Mouse (Mus musculus): ENCODE results near the gene Tmem243. TPM values are rescaled to one million over a fixed set of nuclear protein-coding genes. Genes with fewer than 3 reads are reported as not detected.
A peak's percentile ranks its signal among the peaks of the same experiment; 100 is the strongest.

Tmem243 gene
- polyA plus RNA-seq, 1 experiment from 2014 or later: 17.2 TPM

DNA sequence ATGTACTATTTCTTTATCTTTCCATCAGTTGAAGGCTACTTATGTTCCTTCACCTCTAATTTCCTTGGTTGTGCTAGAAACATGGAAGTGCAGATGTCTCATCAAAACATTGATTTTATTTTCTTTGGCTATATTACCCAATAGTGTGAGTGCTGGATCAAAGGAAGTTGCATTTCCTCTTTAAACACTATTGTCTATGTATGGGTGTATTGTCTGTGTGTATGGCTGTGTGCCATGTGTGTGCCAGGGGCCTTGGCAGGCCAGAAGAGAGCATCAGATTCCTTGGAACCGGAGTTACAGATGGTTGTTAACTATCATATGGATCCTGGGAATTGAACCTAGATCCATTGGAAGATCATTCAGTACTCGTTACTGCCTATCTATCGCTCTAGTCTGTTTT, 29.1 kb upstream of the Tmem243 start:
- H3K27ac ChIP-seq (ENCODE audit: low read length): no peak overlapping the region
- no peak overlapping the region for H3K9ac ChIP-seq (replicated peaks; ENCODE audit: low read depth, low read length)
- 97% methylated on average over 3 of the region's 3 CpGs for WGBS
- no peak for ATAC-seq (ENCODE audit: insufficient number of reproducible peaks, insufficient read depth, low FRiP score, low read depth)
- no peaks in the 10 kb centered on the region for H3K27me3 ChIP-seq (ENCODE audit: control insufficient read depth, insufficient read depth, low read length)
- no peaks in the 10 kb centered on the region for H3K36me3 ChIP-seq (ENCODE audit: control insufficient read depth, insufficient read depth, low read length)
- no peaks in the 10 kb centered on the region for H3K9me3 ChIP-seq (ENCODE audit: control insufficient read depth, low read depth, low read length)
- no peaks in the 10 kb centered on the region for H3K4me1 ChIP-seq (ENCODE audit: control insufficient read depth, insufficient read depth, low read length)
- no peak overlapping the region for H3K4me2 ChIP-seq (replicated peaks; ENCODE audit: low read depth, low read length)
- H3K4me3 ChIP-seq (ENCODE audit: low read depth, low read length): no peak overlapping the region

DNA sequence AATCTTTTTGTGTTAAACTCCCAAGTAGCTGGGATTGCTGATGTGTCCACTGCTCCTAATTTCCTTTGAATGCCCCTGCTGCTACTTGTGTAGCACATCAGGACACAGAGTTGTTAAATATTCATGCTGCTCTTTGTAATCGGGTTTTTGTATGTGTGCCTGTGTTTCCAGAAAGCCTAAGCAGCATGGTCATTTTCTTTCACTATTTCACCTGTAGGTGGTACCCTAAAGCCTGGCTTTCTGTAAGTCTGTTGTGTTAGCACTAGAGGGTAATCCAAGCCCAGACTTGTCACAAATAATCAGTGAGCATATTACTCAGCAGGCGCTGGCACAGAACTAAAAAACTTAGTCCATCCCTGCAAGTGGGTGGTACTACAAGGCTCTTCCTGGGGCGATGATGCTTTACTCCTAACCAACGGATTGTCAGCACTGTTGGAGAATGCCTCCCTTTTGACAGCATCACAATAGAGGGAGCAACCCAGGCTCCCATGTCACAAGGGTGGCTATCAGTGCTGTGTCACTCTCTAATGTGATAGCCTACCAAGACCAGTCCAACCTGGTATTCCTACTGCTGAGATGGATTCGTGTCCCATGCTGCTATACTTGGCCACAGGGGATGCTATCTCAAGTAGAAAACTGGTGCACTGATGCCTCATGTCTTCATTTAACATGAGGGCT, 27.2 kb upstream of the Tmem243 start:
- H3K9me3 ChIP-seq (ENCODE audit: control insufficient read depth, low read depth, low read length): no peaks in the 10 kb centered on the region
- WGBS: 62% methylated on average over 5 of the region's 5 CpGs
- no peak overlapping the region for H3K9ac ChIP-seq (replicated peaks; ENCODE audit: low read depth, low read length)
- H3K4me1 ChIP-seq (ENCODE audit: control insufficient read depth, insufficient read depth, low read length): no peaks in the 10 kb centered on the region
- H3K27ac ChIP-seq (ENCODE audit: low read length): no peak overlapping the region
- H3K36me3 ChIP-seq (ENCODE audit: control insufficient read depth, insufficient read depth, low read length): no peaks in the 10 kb centered on the region
- no peak for ATAC-seq (ENCODE audit: insufficient number of reproducible peaks, insufficient read depth, low FRiP score, low read depth)
- no peak overlapping the region for H3K4me3 ChIP-seq (ENCODE audit: low read depth, low read length)
- no peaks in the 10 kb centered on the region for H3K27me3 ChIP-seq (ENCODE audit: control insufficient read depth, insufficient read depth, low read length)
- no peak overlapping the region for H3K4me2 ChIP-seq (replicated peaks; ENCODE audit: low read depth, low read length)

GRCm38 (mm10) chr5:9079773-9080501, 20.5 kb upstream of the Tmem243 start:
- Histone ChIP-seq H3K4me2 (replicated peaks; ENCODE audit: low read depth, low read length) (no peak overlapping the region), H3K9ac (replicated peaks; ENCODE audit: low read depth, low read length) (no peak overlapping the region), H3K9me3 (ENCODE audit: control insufficient read depth, low read depth, low read length) (peaks cover 6% of the 10 kb centered on the region; the same call in 1 of the 2 replicates), H3K27me3 (ENCODE audit: control insufficient read depth, insufficient read depth, low read length) (no peaks in the 10 kb centered on the region), H3K27ac (ENCODE audit: low read length) (no peak overlapping the region), H3K36me3 (ENCODE audit: control insufficient read depth, insufficient read depth, low read length) (no peaks in the 10 kb centered on the region), H3K4me1 (ENCODE audit: control insufficient read depth, insufficient read depth, low read length) (no peaks in the 10 kb centered on the region), H3K4me3 (ENCODE audit: low read depth, low read length) (no peak overlapping the region)
- ATAC-seq (ENCODE audit: insufficient number of reproducible peaks, insufficient read depth, low FRiP score, low read depth): no peak

DNA sequence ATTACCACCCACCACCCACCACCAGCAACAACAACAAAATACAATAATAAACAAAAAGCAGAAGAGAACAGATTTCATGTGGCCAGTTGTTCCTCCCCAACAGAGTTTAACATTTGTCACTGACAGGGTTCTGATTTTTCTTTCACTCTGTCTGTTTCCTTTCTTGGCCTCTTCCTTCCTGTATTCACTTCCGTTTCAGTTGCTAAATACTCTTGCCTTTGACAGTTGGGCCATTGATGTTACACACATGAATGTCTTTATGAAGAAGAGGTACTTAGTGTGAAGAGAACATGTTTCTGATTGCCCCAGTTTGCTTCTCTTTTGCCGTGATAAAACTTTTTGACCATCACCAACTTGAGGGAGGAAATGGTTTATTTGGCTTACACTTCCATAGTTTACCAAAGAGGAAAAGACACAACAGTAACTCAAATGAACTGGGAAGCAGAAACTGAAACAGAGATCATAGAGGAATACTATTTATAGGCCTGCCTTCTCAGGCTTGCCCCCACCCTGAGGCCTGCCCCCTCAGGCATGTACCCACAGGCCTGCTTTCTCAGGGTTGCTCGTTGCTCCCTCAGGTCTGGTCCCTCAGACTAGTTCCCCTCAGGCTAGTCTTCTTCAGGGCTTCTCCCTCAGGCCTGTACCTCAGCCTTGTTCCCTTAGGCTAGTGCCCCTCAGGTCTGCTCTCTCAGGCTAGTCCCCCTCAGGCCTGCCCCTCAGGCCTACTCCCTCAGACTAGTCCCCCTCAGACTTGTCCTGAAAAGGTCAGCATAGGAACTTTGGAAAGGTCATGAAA, 13.3 kb upstream of the Tmem243 start:
- Histone ChIP-seq H3K27me3 (ENCODE audit: control insufficient read depth, insufficient read depth, low read length) (no peaks in the 10 kb centered on the region), H3K4me1 (ENCODE audit: control insufficient read depth, insufficient read depth, low read length) (no peaks in the 10 kb centered on the region), H3K4me3 (ENCODE audit: low read depth, low read length) (no peak overlapping the region), H3K9ac (replicated peaks; ENCODE audit: low read depth, low read length) (no peak overlapping the region), H3K4me2 (replicated peaks; ENCODE audit: low read depth, low read length) (no peak overlapping the region), H3K9me3 (ENCODE audit: control insufficient read depth, low read depth, low read length) (no peaks in the 10 kb centered on the region), H3K36me3 (ENCODE audit: control insufficient read depth, insufficient read depth, low read length) (no peaks in the 10 kb centered on the region), H3K27ac (ENCODE audit: low read length) (no peak overlapping the region)
- WGBS: 77% methylated on average over 3 of the region's 3 CpGs
- peak; percentile 46; the same call in 1 of the 2 replicates for ATAC-seq (ENCODE audit: insufficient number of reproducible peaks, insufficient read depth, low FRiP score, low read depth)

DNA sequence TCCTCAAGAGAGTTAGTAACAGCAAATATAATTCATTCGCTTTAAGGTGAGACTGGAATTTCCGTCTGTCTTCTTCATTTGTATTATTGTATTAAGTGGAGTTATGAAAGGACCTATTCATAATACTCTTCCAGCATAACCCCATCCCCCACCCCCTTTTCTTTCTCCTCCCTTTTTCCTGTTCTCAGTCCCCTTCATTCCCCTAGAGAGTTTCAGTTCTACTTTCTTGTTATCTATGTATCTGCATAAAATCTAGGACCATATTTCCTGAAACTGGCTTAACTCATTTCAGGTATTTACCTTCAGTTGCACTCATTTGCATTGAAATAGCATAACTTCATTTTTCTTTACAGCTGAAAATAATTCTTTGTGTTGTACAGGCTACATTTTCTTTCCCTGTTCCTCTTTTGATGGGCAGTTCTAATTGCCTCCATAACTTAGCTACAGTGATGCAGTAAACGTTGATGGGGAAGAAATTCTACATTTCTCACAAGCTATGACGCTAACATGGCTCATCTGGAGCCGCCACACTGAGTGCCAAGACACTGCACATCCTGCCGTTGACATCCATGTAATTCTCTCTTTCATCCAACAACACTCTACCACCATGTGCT, 9.9 kb upstream of the Tmem243 start:
- Histone ChIP-seq H3K4me2 (replicated peaks; ENCODE audit: low read depth, low read length) (no peak overlapping the region), H3K36me3 (ENCODE audit: control insufficient read depth, insufficient read depth, low read length) (no peaks in the 10 kb centered on the region), H3K27me3 (ENCODE audit: control insufficient read depth, insufficient read depth, low read length) (no peaks in the 10 kb centered on the region), H3K9me3 (ENCODE audit: control insufficient read depth, low read depth, low read length) (no peaks in the 10 kb centered on the region), H3K4me3 (ENCODE audit: low read depth, low read length) (no peak overlapping the region), H3K9ac (replicated peaks; ENCODE audit: low read depth, low read length) (no peak overlapping the region), H3K4me1 (ENCODE audit: control insufficient read depth, insufficient read depth, low read length) (no peaks in the 10 kb centered on the region), H3K27ac (ENCODE audit: low read length) (no peak overlapping the region)
- ATAC-seq (ENCODE audit: insufficient number of reproducible peaks, insufficient read depth, low FRiP score, low read depth): no peak
- WGBS: 73% methylated on average over 6 of the region's 6 CpGs

DNA sequence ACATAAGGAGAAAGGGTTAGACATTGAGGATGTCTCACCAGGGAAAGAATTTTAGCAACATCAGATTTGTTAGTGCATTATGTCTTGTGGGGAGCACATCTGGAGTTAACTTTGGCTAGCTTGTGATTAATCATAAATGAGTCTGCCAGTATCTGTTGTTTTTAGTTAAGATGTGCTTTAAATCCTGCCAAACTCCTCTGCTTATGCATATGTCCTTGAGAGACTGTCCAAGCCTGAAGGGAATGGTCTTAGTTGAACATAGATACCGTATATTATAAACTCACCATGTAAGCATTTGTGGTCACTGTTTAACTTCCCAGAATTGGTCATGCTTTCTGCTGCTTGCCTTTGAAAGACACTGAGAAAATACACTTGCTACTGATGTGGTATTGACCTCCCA, 7.8 kb upstream of the Tmem243 start:
- 75% methylated on average over 1 of the region's 1 CpGs for WGBS
- Histone ChIP-seq H3K9me3 (ENCODE audit: control insufficient read depth, low read depth, low read length) (no peaks in the 10 kb centered on the region), H3K4me1 (ENCODE audit: control insufficient read depth, insufficient read depth, low read length) (no peaks in the 10 kb centered on the region), H3K4me3 (ENCODE audit: low read depth, low read length) (no peak overlapping the region), H3K36me3 (ENCODE audit: control insufficient read depth, insufficient read depth, low read length) (no peaks in the 10 kb centered on the region), H3K4me2 (replicated peaks; ENCODE audit: low read depth, low read length) (no peak overlapping the region), H3K9ac (replicated peaks; ENCODE audit: low read depth, low read length) (no peak overlapping the region), H3K27ac (ENCODE audit: low read length) (no peak overlapping the region), H3K27me3 (ENCODE audit: control insufficient read depth, insufficient read depth, low read length) (no peaks in the 10 kb centered on the region)
- ATAC-seq (ENCODE audit: insufficient number of reproducible peaks, insufficient read depth, low FRiP score, low read depth): no peak

GRCm38 (mm10) chr5:9093490-9093889, 7.0 kb upstream of the Tmem243 start:
- H3K4me3 ChIP-seq (ENCODE audit: low read depth, low read length): no peak overlapping the region
- H3K36me3 ChIP-seq (ENCODE audit: control insufficient read depth, insufficient read depth, low read length): no peaks in the 10 kb centered on the region
- no peak overlapping the region for H3K27ac ChIP-seq (ENCODE audit: low read length)
- H3K4me1 ChIP-seq (ENCODE audit: control insufficient read depth, insufficient read depth, low read length): no peaks in the 10 kb centered on the region
- H3K4me2 ChIP-seq (replicated peaks; ENCODE audit: low read depth, low read length): no peak overlapping the region
- 85% methylated on average over 4 of the region's 4 CpGs for WGBS
- no peaks in the 10 kb centered on the region for H3K9me3 ChIP-seq (ENCODE audit: control insufficient read depth, low read depth, low read length)
- no peaks in the 10 kb centered on the region for H3K27me3 ChIP-seq (ENCODE audit: control insufficient read depth, insufficient read depth, low read length)
- H3K9ac ChIP-seq (replicated peaks; ENCODE audit: low read depth, low read length): no peak overlapping the region
- ATAC-seq (ENCODE audit: insufficient number of reproducible peaks, insufficient read depth, low FRiP score, low read depth): no peak

Data from stomach, embryonic 14.5 days (tissue).